Mouse (Mus musculus) limb, embryonic 10.5 days (tissue): ENCODE data around the gene Endou. TPM values are rescaled to one million over a fixed set of nuclear protein-coding genes. Genes with fewer than 3 reads are reported as not detected.

ENCODE experiments used
- DNase-seq: peaks from one replicate; pipeline ENCODE4 v3.0.0-alpha.2; 2017; ENCODE audit warnings: low spot score
- H3K27ac ChIP-seq: fragments of 300-500 bp; sonication (generic); 2 replicates; pipeline ENCODE4 v1.5.1; 2016; ENCODE audit warnings: mild to moderate bottlenecking
- H3K27me3 ChIP-seq: fragments of 300-500 bp; sonication (generic); 2 replicates; pipeline ENCODE4 v1.6.1; 2016; ENCODE audit warnings: low read depth, mild to moderate bottlenecking; ENCODE audit not compliant: poor library complexity, severe bottlenecking
- H3K36me3 ChIP-seq: fragments of 300-500 bp; sonication (generic); 2 replicates; pipeline ENCODE4 v1.6.1; 2016; ENCODE audit warnings: mild to moderate bottlenecking, moderate library complexity
- H3K4me1 ChIP-seq: fragments of 300-500 bp; sonication (generic); 2 replicates; pipeline ENCODE4 v1.6.1; 2016
- H3K4me3 ChIP-seq: fragments of 300-500 bp; sonication (generic); 2 replicates; pipeline ENCODE4 v1.5.1; 2016; ENCODE audit warnings: mild to moderate bottlenecking, moderate library complexity
- H3K9me3 ChIP-seq: fragments of 300-500 bp; sonication (generic); replicated peaks from 2 replicates; pipeline ENCODE4 v1.6.1; 2016; ENCODE audit warnings: mild to moderate bottlenecking
- WGBS: fragments of 180-500 bp; shearing (Covaris S2); methylation state at CpG from one replicate; pipeline ENCODE4 v1.1.7; 2016; 5-methylcytosine and 5-hydroxymethylcytosine counted together
- polyA plus RNA-seq: library from polyadenylated mRNA; unstranded; fragments of >200 nt; fragmentation: Nextera tagmentation; extraction: Ambion mirVana; gene quantifications from 2 replicates; pipeline ENCODE4 v1.2.1, GENCODE M21; 2016

Gene Endou
- polyA plus RNA-seq, 1 experiment from 2014 or later: 0.26 TPM

- H3K4me3 ChIP-seq: peak overlapping the region; percentile 58
- WGBS: 28% methylated on average over 8 of the region's 8 CpGs
- no peaks in the 10 kb centered on the region for H3K36me3 ChIP-seq
- H3K27me3 ChIP-seq: peaks cover 51% of the 10 kb centered on the region
- H3K27ac ChIP-seq: peak overlapping the region; percentile 84; the same call in 1 of the 2 replicates
- no peaks in the 10 kb centered on the region for H3K9me3 ChIP-seq
- peaks cover 75% of the 10 kb centered on the region for H3K4me1 ChIP-seq
- no peak for DNase-seq
Observed at GRCm38 (mm10) chr15:97766194-97766593, 35.1 kb upstream of the Endou start.

GRCm38 (mm10) chr15:97765090-97765794 is 34.1 kb upstream of the Endou start:
- Histone ChIP-seq H3K9me3 (no peaks in the 10 kb centered on the region), H3K27ac (peak overlapping the region; percentile 84; the same call in 1 of the 2 replicates), H3K4me1 (peaks cover 78% of the 10 kb centered on the region), H3K36me3 (no peaks in the 10 kb centered on the region), H3K27me3 (peaks cover 41% of the 10 kb centered on the region), H3K4me3 (peak overlapping the region; percentile 58)
- no peak for DNase-seq
- WGBS: 32% methylated on average over 13 of the region's 13 CpGs

GRCm38 (mm10) chr15:97764532-97764931 is 33.4 kb upstream of the Endou start:
- Histone ChIP-seq H3K27me3 (peaks cover 34% of the 10 kb centered on the region), H3K36me3 (0 out of 2 replicates have a peak, but pooled peaks cover 3% of the 10 kb centered on the region), H3K4me1 (peaks cover 81% of the 10 kb centered on the region), H3K9me3 (no peaks in the 10 kb centered on the region), H3K4me3 (no peak overlapping the region), H3K27ac (no peak overlapping the region)
- 74% methylated on average over 2 of the region's 2 CpGs for WGBS
- no peak for DNase-seq

- no peaks in the 10 kb centered on the region for H3K9me3 ChIP-seq
- WGBS: 67% methylated on average over 9 of the region's 9 CpGs
- no peak overlapping the region for H3K4me3 ChIP-seq
- peaks cover 76% of the 10 kb centered on the region for H3K4me1 ChIP-seq
- DNase-seq: no peak
- H3K27ac ChIP-seq: no peak overlapping the region
- 0 out of 2 replicates have a peak, but pooled peaks cover 3% of the 10 kb centered on the region for H3K36me3 ChIP-seq
- peaks cover 23% of the 10 kb centered on the region for H3K27me3 ChIP-seq
Observed at GRCm38 (mm10) chr15:97763256-97764049, 32.3 kb upstream of the Endou start.

GRCm38 (mm10) chr15:97762733-97763132 is 31.6 kb upstream of the Endou start:
- WGBS: 67% methylated on average over 9 of the region's 9 CpGs
- Histone ChIP-seq H3K27ac (no peak overlapping the region; the same call in 1 of the 2 replicates), H3K9me3 (no peaks in the 10 kb centered on the region), H3K4me1 (peaks cover 69% of the 10 kb centered on the region), H3K36me3 (0 out of 2 replicates have a peak, but pooled peaks cover 3% of the 10 kb centered on the region), H3K4me3 (no peak overlapping the region), H3K27me3 (peaks cover 23% of the 10 kb centered on the region)
- no peak for DNase-seq

- 0 out of 2 replicates have a peak, but pooled peaks cover 3% of the 10 kb centered on the region for H3K36me3 ChIP-seq
- no peak for DNase-seq
- peaks cover 10% of the 10 kb centered on the region for H3K27me3 ChIP-seq
- H3K4me3 ChIP-seq: no peak overlapping the region
- no peak overlapping the region; the same call in 1 of the 2 replicates for H3K27ac ChIP-seq
- 40% methylated on average over 13 of the region's 13 CpGs for WGBS
- no peaks in the 10 kb centered on the region for H3K9me3 ChIP-seq
- H3K4me1 ChIP-seq: peaks cover 56% of the 10 kb centered on the region
Observed at GRCm38 (mm10) chr15:97761438-97761837, 30.3 kb upstream of the Endou start.

- Histone ChIP-seq H3K36me3 (0 out of 2 replicates have a peak, but pooled peaks cover 3% of the 10 kb centered on the region), H3K27ac (no peak overlapping the region)
- 73% methylated on average over 5 of the region's 5 CpGs for WGBS
Observed at GRCm38 (mm10) chr15:97760952-97761351, 29.8 kb upstream of the Endou start.

GRCm38 (mm10) chr15:97760006-97760405 is 28.9 kb upstream of the Endou start:
- Histone ChIP-seq H3K4me1 (peaks cover 48% of the 10 kb centered on the region), H3K9me3 (no peaks in the 10 kb centered on the region), H3K36me3 (0 out of 2 replicates have a peak, but pooled peaks cover 3% of the 10 kb centered on the region), H3K4me3 (no peak overlapping the region), H3K27me3 (peaks cover 5% of the 10 kb centered on the region; the same call in 1 of the 2 replicates), H3K27ac (no peak overlapping the region)
- DNase-seq: no peak
- 93% methylated on average over 9 of the region's 9 CpGs for WGBS

More at GRCm38 (mm10) chr15:97760952-97761351, 29.8 kb upstream of the Endou start:
- DNase-seq: no peak
- Histone ChIP-seq H3K4me1 (peaks cover 51% of the 10 kb centered on the region), H3K27me3 (peaks cover 6% of the 10 kb centered on the region), H3K9me3 (no peaks in the 10 kb centered on the region), H3K4me3 (no peak overlapping the region)

GRCm38 (mm10) chr15:97755361-97755760 is 24.2 kb upstream of the Endou start:
- Histone ChIP-seq H3K4me3 (no peak overlapping the region), H3K9me3 (no peaks in the 10 kb centered on the region), H3K4me1 (peaks cover 29% of the 10 kb centered on the region), H3K36me3 (0 out of 2 replicates have a peak, but pooled peaks cover 3% of the 10 kb centered on the region), H3K27me3 (no peaks in the 10 kb centered on the region), H3K27ac (peak overlapping the region; percentile 54; the same call in 1 of the 2 replicates)
- DNase-seq: no peak
- 42% methylated on average over 8 of the region's 8 CpGs for WGBS

GRCm38 (mm10) chr15:97754476-97754875 is 23.3 kb upstream of the Endou start:
- Histone ChIP-seq H3K4me1 (peaks cover 32% of the 10 kb centered on the region), H3K36me3 (no peaks in the 10 kb centered on the region), H3K4me3 (no peak overlapping the region), H3K9me3 (no peaks in the 10 kb centered on the region), H3K27ac (0 out of 2 replicates have a peak overlapping the region, but pooled peaks have one; percentile 54), H3K27me3 (no peaks in the 10 kb centered on the region)
- DNase-seq: no peak
- 83% methylated on average over 6 of the region's 6 CpGs for WGBS

GRCm38 (mm10) chr15:97752491-97752890 is 21.4 kb upstream of the Endou start:
- Histone ChIP-seq H3K36me3 (no peaks in the 10 kb centered on the region), H3K4me1 (peaks cover 36% of the 10 kb centered on the region), H3K27ac (no peak overlapping the region), H3K4me3 (no peak overlapping the region), H3K9me3 (no peaks in the 10 kb centered on the region), H3K27me3 (no peaks in the 10 kb centered on the region)
- 93% methylated on average over 5 of the region's 5 CpGs for WGBS
- DNase-seq: no peak

GRCm38 (mm10) chr15:97751676-97752075 is 20.5 kb upstream of the Endou start:
- WGBS: 84% methylated on average over 2 of the region's 2 CpGs
- Histone ChIP-seq H3K36me3 (no peaks in the 10 kb centered on the region), H3K4me3 (no peak overlapping the region), H3K27me3 (no peaks in the 10 kb centered on the region), H3K9me3 (no peaks in the 10 kb centered on the region), H3K4me1 (peaks cover 36% of the 10 kb centered on the region), H3K27ac (no peak overlapping the region)
- DNase-seq: no peak

GRCm38 (mm10) chr15:97750697-97751096 is 19.6 kb upstream of the Endou start:
- no peak for DNase-seq
- peaks cover 36% of the 10 kb centered on the region for H3K4me1 ChIP-seq
- no peaks in the 10 kb centered on the region for H3K9me3 ChIP-seq
- WGBS: 51% methylated on average over 12 of the region's 12 CpGs
- H3K36me3 ChIP-seq: no peaks in the 10 kb centered on the region
- peak overlapping the region; percentile 65 for H3K27ac ChIP-seq
- H3K4me3 ChIP-seq: no peak overlapping the region
- no peaks in the 10 kb centered on the region for H3K27me3 ChIP-seq
